Mouse (Mus musculus): ENCODE measurements around the gene Gemin7.

Gene Gemin7

GRCm38 (mm10) chr7:19547344-19547969 lies 29.9 kb downstream of the Gemin7 start:
- no peak for DNase-seq (ENCODE audit: low spot score)

- DNase-seq (ENCODE audit: low spot score): no peak
Observed at GRCm38 (mm10) chr7:19546007-19546406, 31.4 kb downstream of the Gemin7 start.

- no peak for DNase-seq (ENCODE audit: low spot score)
Observed at GRCm38 (mm10) chr7:19543584-19543983, 33.8 kb downstream of the Gemin7 start.

GRCm38 (mm10) chr7:19542155-19542691 lies 35.2 kb downstream of the Gemin7 start:
- DNase-seq (ENCODE audit: low spot score): no peak

- no peak for DNase-seq (ENCODE audit: low spot score)
Observed at GRCm38 (mm10) chr7:19541681-19542154, 35.7 kb downstream of the Gemin7 start.

- no peak for DNase-seq (ENCODE audit: low spot score)
Observed at GRCm38 (mm10) chr7:19540771-19541566, 36.4 kb downstream of the Gemin7 start.

- no peak for DNase-seq (ENCODE audit: low spot score)
Observed at GRCm38 (mm10) chr7:19534676-19535075, 42.7 kb downstream of the Gemin7 start.

- no peak for DNase-seq (ENCODE audit: low spot score)
Observed at GRCm38 (mm10) chr7:19532240-19532639, 45.2 kb downstream of the Gemin7 start.

- DNase-seq (ENCODE audit: low spot score): peak; percentile 52
Observed at GRCm38 (mm10) chr7:19531077-19531476, 46.3 kb downstream of the Gemin7 start.

- no peak for DNase-seq (ENCODE audit: low spot score)
Observed at GRCm38 (mm10) chr7:19525105-19525481, 52.3 kb downstream of the Gemin7 start.

- DNase-seq (ENCODE audit: low spot score): no peak
Observed at GRCm38 (mm10) chr7:19524420-19525104, 52.8 kb downstream of the Gemin7 start.

- DNase-seq (ENCODE audit: low spot score): no peak
Observed at GRCm38 (mm10) chr7:19523757-19524419, 53.5 kb downstream of the Gemin7 start.

- DNase-seq (ENCODE audit: low spot score): no peak
Observed at GRCm38 (mm10) chr7:19523017-19523756, 54.2 kb downstream of the Gemin7 start.

- DNase-seq (ENCODE audit: low spot score): no peak
Observed at GRCm38 (mm10) chr7:19520032-19520431, 57.4 kb downstream of the Gemin7 start.

GRCm38 (mm10) chr7:19517652-19518365 lies 59.6 kb downstream of the Gemin7 start, which contains the start of gene Nkpd1:
Gene Nkpd1 (plus strand): TSS chr7:19517838.
- no peak for DNase-seq (ENCODE audit: low spot score)

Data from MN1 (cell line).